Mouse (Mus musculus) midbrain, embryonic 12.5 days (tissue): Measurements from ENCODE around the gene Kdm7a. TPM values are rescaled to one million over a fixed set of nuclear protein-coding genes. Genes with fewer than 3 reads are reported as not detected.

Source experiments
- ATAC-seq: fragments of 200-750 bp; cut with Nextera tagmentation; 2 replicates; pipeline ENCODE4 v1.8.0; 2017; ENCODE audit warnings: low read depth, moderate TSS enrichment, moderate library complexity; ENCODE audit not compliant: low FRiP score
- H3K27ac ChIP-seq: fragments of 300-500 bp; sonication (generic); replicated peaks from 2 replicates; pipeline ENCODE4 v1.5.1; 2016; ENCODE audit warnings: mild to moderate bottlenecking
- H3K27me3 ChIP-seq: fragments of 300-500 bp; sonication (generic); 2 replicates; pipeline ENCODE4 v1.6.1; 2016; ENCODE audit warnings: mild to moderate bottlenecking
- H3K36me3 ChIP-seq: fragments of 300-500 bp; sonication (generic); 2 replicates; pipeline ENCODE4 v1.6.1; 2016
- H3K4me1 ChIP-seq: fragments of 300-500 bp; sonication (generic); 2 replicates; pipeline ENCODE4 v1.6.1; 2016
- H3K4me2 ChIP-seq: fragments of 300-500 bp; sonication (generic); replicated peaks from 2 replicates; pipeline ENCODE4 v1.6.1; 2016; ENCODE audit warnings: mild to moderate bottlenecking, moderate library complexity
- H3K4me3 ChIP-seq: fragments of 300-500 bp; sonication (generic); 2 replicates; pipeline ENCODE4 v1.5.1; 2016; ENCODE audit warnings: mild to moderate bottlenecking
- H3K9ac ChIP-seq: fragments of 300-500 bp; sonication (generic); replicated peaks from 2 replicates; pipeline ENCODE4 v1.6.1; 2016; ENCODE audit warnings: mild to moderate bottlenecking, moderate library complexity
- H3K9me3 ChIP-seq: fragments of 300-500 bp; sonication (generic); 2 replicates; pipeline ENCODE4 v1.6.1; 2016; ENCODE audit warnings: mild to moderate bottlenecking
- WGBS: fragments of 180-500 bp; shearing (Covaris S2); methylation state at CpG from one replicate; pipeline ENCODE4 v1.1.7; 2016; 5-methylcytosine and 5-hydroxymethylcytosine counted together
- polyA plus RNA-seq: library from polyadenylated mRNA; unstranded; fragments of >200 nt; fragmentation: Nextera tagmentation; extraction: Ambion mirVana; gene quantifications from 2 replicates; pipeline ENCODE4 v1.2.1, GENCODE M21; 2016

The Kdm7a gene
- polyA plus RNA-seq = 21.4 and 23.0 TPM in 2 replicates

GRCm38 (mm10) chr6:39206581-39207461, at the start of gene Kdm7a:
Gene Kdm7a (minus strand): TSS chr6:39206789.
- under 1% methylated on average over 73 of the region's 124 CpGs for WGBS
- Histone ChIP-seq H3K4me1 (peaks cover 5% of the 10 kb centered on the region), H3K9me3 (no peaks in the 10 kb centered on the region), H3K4me2 (peak within 1 kb of the TSS; percentile 81), H3K4me3 (peak within 1 kb of the TSS; percentile 90), H3K27me3 (no peaks in the 10 kb centered on the region), H3K36me3 (no peaks in the 10 kb centered on the region), H3K27ac (peak within 1 kb of the TSS; percentile 97), H3K9ac (peak within 1 kb of the TSS; percentile 96)
- ATAC-seq = peak; percentile 79

GRCm38 (mm10) chr6:39255271-39255670, 48.7 kb upstream of the Kdm7a start:
- H3K27me3 ChIP-seq = peaks cover 29% of the 10 kb centered on the region
- no peaks in the 10 kb centered on the region for H3K36me3 ChIP-seq
- H3K9me3 ChIP-seq = no peaks in the 10 kb centered on the region
- peaks cover 22% of the 10 kb centered on the region for H3K4me1 ChIP-seq
- H3K4me3 ChIP-seq = no peak overlapping the region
- no peak overlapping the region for H3K4me2 ChIP-seq
- H3K9ac ChIP-seq = no peak overlapping the region
- no peak overlapping the region for H3K27ac ChIP-seq
- WGBS = 69% methylated on average over 8 of the region's 8 CpGs
- no peak for ATAC-seq

- Histone ChIP-seq H3K27ac (no peak overlapping the region), H3K9ac (no peak overlapping the region), H3K9me3 (no peaks in the 10 kb centered on the region), H3K4me1 (no peaks in the 10 kb centered on the region), H3K4me2 (no peak overlapping the region), H3K36me3 (no peaks in the 10 kb centered on the region), H3K4me3 (no peak overlapping the region), H3K27me3 (peaks cover 3% of the 10 kb centered on the region)
- 86% methylated on average over 2 of the region's 2 CpGs for WGBS
- ATAC-seq = no peak
These were observed 43.5 kb upstream of the Kdm7a start for GRCm38 (mm10) chr6:39250055-39250454.

- Histone ChIP-seq H3K4me1 (no peaks in the 10 kb centered on the region), H3K4me3 (no peak overlapping the region), H3K9ac (no peak overlapping the region), H3K27ac (no peak overlapping the region), H3K27me3 (no peaks in the 10 kb centered on the region; the same call in 1 of the 2 replicates), H3K4me2 (no peak overlapping the region), H3K9me3 (no peaks in the 10 kb centered on the region), H3K36me3 (no peaks in the 10 kb centered on the region)
- no peak for ATAC-seq
- WGBS = 58% methylated on average over 16 of the region's 16 CpGs
These were observed 42.7 kb upstream of the Kdm7a start for GRCm38 (mm10) chr6:39249176-39249770.

DNA sequence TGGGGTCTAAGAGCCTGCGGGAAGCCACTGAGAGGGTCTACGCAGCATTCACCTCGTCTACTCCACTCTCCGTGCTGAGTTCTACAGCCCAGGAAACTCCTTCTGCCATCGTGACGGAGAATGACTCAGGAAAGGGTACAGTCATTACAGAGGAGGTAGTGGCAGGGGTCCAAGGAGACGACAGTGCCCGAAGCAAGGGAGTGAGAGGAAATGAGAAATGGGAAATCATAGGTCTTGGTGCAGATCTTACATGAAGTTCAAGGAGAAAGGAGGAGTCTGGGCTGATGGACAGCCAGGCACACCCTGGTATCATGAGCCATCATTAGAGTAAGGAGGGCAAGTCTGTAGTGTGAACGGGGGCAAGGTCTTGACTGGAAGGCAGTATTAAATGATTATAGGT, 37.5 kb upstream of the Kdm7a start:
- Histone ChIP-seq H3K9ac (no peak overlapping the region), H3K27ac (no peak overlapping the region), H3K4me3 (no peak overlapping the region), H3K4me1 (peaks cover 13% of the 10 kb centered on the region; the same call in 1 of the 2 replicates), H3K36me3 (no peaks in the 10 kb centered on the region), H3K9me3 (no peaks in the 10 kb centered on the region), H3K4me2 (no peak overlapping the region), H3K27me3 (no peaks in the 10 kb centered on the region)
- ATAC-seq = no peak
- 82% methylated on average over 9 of the region's 9 CpGs for WGBS

GRCm38 (mm10) chr6:39243511-39243961, 36.9 kb upstream of the Kdm7a start:
- no peak overlapping the region for H3K4me3 ChIP-seq
- no peaks in the 10 kb centered on the region for H3K9me3 ChIP-seq
- no peaks in the 10 kb centered on the region for H3K36me3 ChIP-seq
- H3K4me1 ChIP-seq = peaks cover 13% of the 10 kb centered on the region; the same call in 1 of the 2 replicates
- no peak overlapping the region for H3K9ac ChIP-seq
- no peak for ATAC-seq
- no peak overlapping the region for H3K4me2 ChIP-seq
- 72% methylated on average over 8 of the region's 8 CpGs for WGBS
- H3K27ac ChIP-seq = no peak overlapping the region
- H3K27me3 ChIP-seq = no peaks in the 10 kb centered on the region

DNA sequence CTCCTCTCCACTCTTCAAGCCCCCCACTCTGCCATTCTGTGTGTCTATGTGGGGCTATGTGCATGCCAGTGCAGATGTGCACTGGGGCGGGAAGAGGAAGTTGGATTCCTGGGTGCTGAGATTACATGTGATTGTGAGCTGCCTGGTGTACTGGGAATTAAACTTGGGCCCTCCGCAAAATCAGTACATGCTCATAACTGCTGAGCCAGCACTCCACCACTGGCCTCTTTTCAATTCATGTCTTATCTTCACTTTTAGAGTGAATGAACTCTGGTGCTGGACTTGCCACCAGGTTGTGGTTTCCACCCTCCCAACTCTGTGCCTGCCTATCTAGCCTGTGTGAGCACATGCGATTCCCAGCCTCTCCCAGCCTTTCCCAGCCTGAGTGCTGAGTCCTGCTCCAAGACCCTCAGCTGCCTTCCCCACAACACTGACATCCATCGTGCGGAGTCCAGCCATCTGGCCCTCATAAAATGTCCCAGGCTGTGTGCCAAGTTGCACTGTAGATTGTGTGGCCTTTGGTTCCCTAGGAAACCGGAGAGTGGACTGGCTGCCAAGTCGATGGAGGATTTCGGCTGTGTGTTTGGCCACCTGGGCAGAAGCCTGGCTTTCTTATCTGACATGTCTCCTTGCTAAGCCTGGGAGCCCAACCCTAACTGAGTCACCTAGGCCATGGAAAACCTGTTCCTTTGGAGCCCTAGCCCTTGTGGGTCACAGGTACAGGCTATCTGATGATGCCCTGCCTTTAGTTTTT, 36.3 kb upstream of the Kdm7a start:
- no peaks in the 10 kb centered on the region for H3K27me3 ChIP-seq
- no peak overlapping the region for H3K4me2 ChIP-seq
- peak; percentile 68; the same call in 1 of the 2 replicates for ATAC-seq
- no peaks in the 10 kb centered on the region for H3K36me3 ChIP-seq
- H3K9me3 ChIP-seq = no peaks in the 10 kb centered on the region
- 0 out of 2 replicates have a peak overlapping the region, but pooled peaks have one; percentile 15 for H3K27ac ChIP-seq
- H3K4me3 ChIP-seq = no peak overlapping the region
- H3K4me1 ChIP-seq = peaks cover 13% of the 10 kb centered on the region; the same call in 1 of the 2 replicates
- H3K9ac ChIP-seq = no peak overlapping the region
- WGBS = 74% methylated on average over 8 of the region's 8 CpGs

GRCm38 (mm10) chr6:39241421-39241891, 34.9 kb upstream of the Kdm7a start:
- Histone ChIP-seq H3K9ac (no peak overlapping the region), H3K4me1 (peaks cover 13% of the 10 kb centered on the region; the same call in 1 of the 2 replicates), H3K4me3 (no peak overlapping the region), H3K27ac (no peak overlapping the region), H3K9me3 (no peaks in the 10 kb centered on the region), H3K36me3 (no peaks in the 10 kb centered on the region), H3K27me3 (no peaks in the 10 kb centered on the region), H3K4me2 (no peak overlapping the region)
- WGBS = 88% methylated on average over 4 of the region's 4 CpGs
- no peak for ATAC-seq

GRCm38 (mm10) chr6:39240956-39241355, 34.4 kb upstream of the Kdm7a start:
- H3K27me3 ChIP-seq = no peaks in the 10 kb centered on the region
- no peak overlapping the region for H3K4me2 ChIP-seq
- no peaks in the 10 kb centered on the region for H3K36me3 ChIP-seq
- no peak overlapping the region for H3K9ac ChIP-seq
- WGBS = 96% methylated on average over 3 of the region's 3 CpGs
- ATAC-seq = no peak
- H3K9me3 ChIP-seq = no peaks in the 10 kb centered on the region
- no peak overlapping the region for H3K4me3 ChIP-seq
- no peak overlapping the region for H3K27ac ChIP-seq
- H3K4me1 ChIP-seq = peaks cover 13% of the 10 kb centered on the region; the same call in 1 of the 2 replicates

GRCm38 (mm10) chr6:39237887-39238286, 31.3 kb upstream of the Kdm7a start:
- H3K4me3 ChIP-seq = no peak overlapping the region
- H3K9ac ChIP-seq = no peak overlapping the region
- no peak for ATAC-seq
- peaks cover 4% of the 10 kb centered on the region; the same call in 1 of the 2 replicates for H3K4me1 ChIP-seq
- H3K27ac ChIP-seq = no peak overlapping the region
- no peaks in the 10 kb centered on the region for H3K27me3 ChIP-seq
- no peak overlapping the region for H3K4me2 ChIP-seq
- no peaks in the 10 kb centered on the region for H3K36me3 ChIP-seq
- no peaks in the 10 kb centered on the region for H3K9me3 ChIP-seq
- 59% methylated on average over 3 of the region's 3 CpGs for WGBS

DNA sequence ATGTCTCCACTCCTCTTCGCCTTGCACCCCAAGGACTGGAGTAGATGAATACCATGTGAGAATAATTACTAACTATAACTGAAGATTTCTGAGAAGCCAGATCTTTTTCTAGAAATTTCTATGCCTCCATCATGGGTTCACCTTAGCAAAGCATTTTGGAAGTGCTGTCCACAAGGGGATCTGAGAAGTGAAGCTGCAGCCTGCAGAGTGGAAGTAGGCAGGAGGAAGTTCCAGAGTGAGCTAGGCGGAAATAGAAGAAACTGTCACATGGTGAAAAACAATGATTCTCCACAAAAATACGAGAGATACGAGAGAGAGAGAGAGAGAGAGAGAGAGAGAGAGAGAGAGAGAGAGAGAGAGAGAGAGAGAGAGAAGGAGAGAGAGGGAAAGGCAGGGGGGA, 26.0 kb upstream of the Kdm7a start:
- H3K9me3 ChIP-seq = no peaks in the 10 kb centered on the region
- no peak overlapping the region for H3K9ac ChIP-seq
- WGBS = 76% methylated on average over 4 of the region's 4 CpGs
- ATAC-seq = no peak
- no peak overlapping the region for H3K27ac ChIP-seq
- no peaks in the 10 kb centered on the region for H3K4me1 ChIP-seq
- H3K27me3 ChIP-seq = peaks cover 3% of the 10 kb centered on the region; the same call in 1 of the 2 replicates
- H3K4me3 ChIP-seq = no peak overlapping the region
- H3K4me2 ChIP-seq = no peak overlapping the region
- no peaks in the 10 kb centered on the region for H3K36me3 ChIP-seq
